Mouse (Mus musculus) embryonic facial prominence, embryonic 11.5 days (tissue): ENCODE results near the gene Mgmt. TPM values are rescaled to one million over a fixed set of nuclear protein-coding genes. Genes with fewer than 3 reads are reported as not detected.
A peak's percentile ranks its signal among the peaks of the same experiment; 100 is the strongest.

Experiments used
- ATAC-seq: fragments of 200-750 bp; cut with Nextera tagmentation; replicated peaks from 2 replicates; pipeline ENCODE4 v1.8.0; 2017; ENCODE audit warnings: low read depth; ENCODE audit not compliant: insufficient number of reproducible peaks, low FRiP score, low TSS enrichment
- DNase-seq: peaks from one replicate; pipeline ENCODE4 v3.0.0-alpha.2; 2015; ENCODE audit warnings: low spot score
- H3K27ac ChIP-seq: fragments of 300-500 bp; sonication (generic); replicated peaks from 2 replicates; pipeline ENCODE4 v1.5.1; 2014; ENCODE audit warnings: mild to moderate bottlenecking, low read depth, low read length, control low read depth
- H3K27me3 ChIP-seq: fragments of 300-500 bp; sonication (generic); 2 replicates; pipeline ENCODE4 v1.6.1; 2014; ENCODE audit warnings: mild to moderate bottlenecking, low read length, moderate library complexity, mixed read lengths; ENCODE audit not compliant: control insufficient read depth, insufficient read depth
- H3K36me3 ChIP-seq: fragments of 300-500 bp; sonication (generic); replicated peaks from 2 replicates; pipeline ENCODE4 v1.6.1; 2014; ENCODE audit warnings: low read depth, mild to moderate bottlenecking, low read length, moderate library complexity, mixed read lengths; ENCODE audit not compliant: control insufficient read depth, insufficient read depth
- H3K4me1 ChIP-seq: fragments of 300-500 bp; sonication (generic); 2 replicates; pipeline ENCODE4 v1.6.1; 2014; ENCODE audit warnings: low read length, mixed read lengths; ENCODE audit not compliant: control insufficient read depth, insufficient read depth
- H3K4me2 ChIP-seq: fragments of 300-500 bp; sonication (generic); 2 replicates; pipeline ENCODE4 v1.6.1; 2014; ENCODE audit warnings: low read depth, mild to moderate bottlenecking, control low read depth, low read length, moderate library complexity
- H3K4me3 ChIP-seq: fragments of 300-500 bp; sonication (generic); 2 replicates; pipeline ENCODE4 v1.5.1; 2014; ENCODE audit warnings: low read depth, low read length, control low read depth
- H3K9ac ChIP-seq: fragments of 300-500 bp; sonication (generic); replicated peaks from 2 replicates; pipeline ENCODE4 v1.6.1; 2014; ENCODE audit warnings: mild to moderate bottlenecking, control low read depth, low read length
- H3K9me3 ChIP-seq: fragments of 300-500 bp; sonication (generic); replicated peaks from 2 replicates; pipeline ENCODE4 v1.6.1; 2016; ENCODE audit warnings: mild to moderate bottlenecking, low read length, inconsistent platforms, mixed read lengths; ENCODE audit not compliant: control insufficient read depth
- WGBS: fragments of 180-500 bp; shearing (Covaris S2); extraction: QIAGEN DNeasy Blood & Tissue Kit; methylation state at CpG from one replicate; pipeline ENCODE4 v1.1.7; 2014; 5-methylcytosine and 5-hydroxymethylcytosine counted together
- polyA plus RNA-seq: library from polyadenylated mRNA; unstranded; fragments of >200 nt; fragmentation: Nextera tagmentation; extraction: Ambion mirVana; gene quantifications from 2 replicates; pipeline ENCODE4 v1.2.1, GENCODE M21; 2014

Gene Mgmt
- polyA plus RNA-seq, 1 experiment from 2014 or later: 5.0 TPM

- Histone ChIP-seq H3K4me1 (no peaks in the 10 kb centered on the region), H3K9ac (no peak overlapping the region), H3K27ac (no peak overlapping the region), H3K4me3 (no peak overlapping the region), H3K9me3 (no peaks in the 10 kb centered on the region), H3K27me3 (no peaks in the 10 kb centered on the region), H3K36me3 (no peaks in the 10 kb centered on the region), H3K4me2 (no peak overlapping the region)
- ATAC-seq: no peak
- WGBS: 73% methylated on average over 8 of the region's 8 CpGs
- no peak for DNase-seq
These were observed 42.5 kb upstream of the Mgmt start for GRCm38 (mm10) chr7:136851946-136852345.

- no peak overlapping the region for H3K9ac ChIP-seq
These were observed 41.7 kb upstream of the Mgmt start for GRCm38 (mm10) chr7:136852721-136853120.

GRCm38 (mm10) chr7:136864677-136865463, 29.5 kb upstream of the Mgmt start:
- Histone ChIP-seq H3K4me3 (no peak overlapping the region), H3K27me3 (no peaks in the 10 kb centered on the region), H3K9me3 (no peaks in the 10 kb centered on the region), H3K36me3 (no peaks in the 10 kb centered on the region), H3K4me2 (no peak overlapping the region), H3K27ac (no peak overlapping the region), H3K4me1 (no peaks in the 10 kb centered on the region), H3K9ac (no peak overlapping the region)
- whole genome bisulfite sequencing: 28% methylated on average over 7 of the region's 7 CpGs
- no peak; the same call in 1 of the 2 replicates for ATAC-seq
- DNase-seq: no peak

More at GRCm38 (mm10) chr7:136852721-136853120, 41.7 kb upstream of the Mgmt start:
- no peak for DNase-seq
- 65% methylated on average over 4 of the region's 4 CpGs for WGBS
- ATAC-seq: no peak
- H3K27ac ChIP-seq: no peak overlapping the region
- no peak overlapping the region for H3K4me2 ChIP-seq
- H3K27me3 ChIP-seq: no peaks in the 10 kb centered on the region
- no peaks in the 10 kb centered on the region for H3K9me3 ChIP-seq
- no peaks in the 10 kb centered on the region for H3K36me3 ChIP-seq
- no peak overlapping the region for H3K4me3 ChIP-seq
- H3K4me1 ChIP-seq: no peaks in the 10 kb centered on the region

GRCm38 (mm10) chr7:136865876-136866275, 28.5 kb upstream of the Mgmt start:
- H3K4me2 ChIP-seq: no peak overlapping the region
- H3K9me3 ChIP-seq: no peaks in the 10 kb centered on the region
- H3K4me3 ChIP-seq: no peak overlapping the region
- H3K27me3 ChIP-seq: peaks cover 1% of the 10 kb centered on the region; the same call in 1 of the 2 replicates
- no peak overlapping the region for H3K9ac ChIP-seq
- H3K4me1 ChIP-seq: no peaks in the 10 kb centered on the region
- WGBS: 93% methylated on average over 4 of the region's 4 CpGs
- ATAC-seq (no peak), DNase-seq (no peak)
- no peaks in the 10 kb centered on the region for H3K36me3 ChIP-seq
- no peak overlapping the region for H3K27ac ChIP-seq

GRCm38 (mm10) chr7:136866535-136866934, 27.9 kb upstream of the Mgmt start:
- Histone ChIP-seq H3K4me1 (no peaks in the 10 kb centered on the region), H3K27ac (no peak overlapping the region), H3K4me2 (no peak overlapping the region), H3K36me3 (no peaks in the 10 kb centered on the region), H3K27me3 (peaks cover 2% of the 10 kb centered on the region; the same call in 1 of the 2 replicates), H3K9me3 (no peaks in the 10 kb centered on the region), H3K4me3 (no peak overlapping the region), H3K9ac (no peak overlapping the region)
- DNase-seq (no peak), ATAC-seq (no peak)
- 81% methylated on average over 4 of the region's 4 CpGs for WGBS

GRCm38 (mm10) chr7:136871535-136871934, 22.9 kb upstream of the Mgmt start:
- WGBS: 53% methylated on average over 11 of the region's 11 CpGs
- H3K27ac ChIP-seq: no peak overlapping the region
- DNase-seq (no peak), ATAC-seq (no peak)
- no peaks in the 10 kb centered on the region for H3K36me3 ChIP-seq
- no peak overlapping the region for H3K4me2 ChIP-seq
- H3K4me3 ChIP-seq: no peak overlapping the region
- peaks cover 2% of the 10 kb centered on the region; the same call in 1 of the 2 replicates for H3K27me3 ChIP-seq
- H3K9me3 ChIP-seq: no peaks in the 10 kb centered on the region
- no peak overlapping the region for H3K9ac ChIP-seq
- no peaks in the 10 kb centered on the region for H3K4me1 ChIP-seq

- Histone ChIP-seq H3K4me1 (no peaks in the 10 kb centered on the region), H3K4me3 (no peak overlapping the region), H3K27ac (no peak overlapping the region), H3K36me3 (no peaks in the 10 kb centered on the region), H3K9ac (no peak overlapping the region), H3K9me3 (no peaks in the 10 kb centered on the region), H3K27me3 (peaks cover 2% of the 10 kb centered on the region; the same call in 1 of the 2 replicates), H3K4me2 (no peak overlapping the region)
- WGBS: 11% methylated on average over 8 of the region's 8 CpGs
- ATAC-seq (0 out of 2 replicates have a peak, but pooled peaks have one; percentile 59), DNase-seq (peak; percentile 75)
These were observed 22.4 kb upstream of the Mgmt start for GRCm38 (mm10) chr7:136872059-136872458.

- H3K27me3 ChIP-seq: peaks cover 2% of the 10 kb centered on the region; the same call in 1 of the 2 replicates
- no peaks in the 10 kb centered on the region for H3K9me3 ChIP-seq
- H3K36me3 ChIP-seq: no peaks in the 10 kb centered on the region
- WGBS: 48% methylated on average over 1 of the region's 1 CpGs
- no peak overlapping the region for H3K27ac ChIP-seq
- H3K4me1 ChIP-seq: no peaks in the 10 kb centered on the region
- H3K4me2 ChIP-seq: no peak overlapping the region
- no peak overlapping the region for H3K9ac ChIP-seq
- no peak overlapping the region for H3K4me3 ChIP-seq
- DNase-seq: no peak
- no peak for ATAC-seq
These were observed 20.0 kb upstream of the Mgmt start for GRCm38 (mm10) chr7:136874396-136874795.
